Mouse (Mus musculus): ENCODE measurements around the gene Utrn.

Utrn gene

GRCm38 (mm10) chr10:12690601-12691000 lies 178.6 kb downstream of the Utrn start:
- TF ChIP-seq GATA4 (IDR thresholded peaks at IDR 0.05; ENCODE audit: insufficient replicate concordance, low read length) = no peak

GRCm38 (mm10) chr10:12685683-12686082 lies 183.5 kb downstream of the Utrn start:
- no peak for TF ChIP-seq GATA4 (IDR thresholded peaks at IDR 0.05; ENCODE audit: insufficient replicate concordance, low read length)

- no peak for TF ChIP-seq GATA4 (IDR thresholded peaks at IDR 0.05; ENCODE audit: insufficient replicate concordance, low read length)
Observed at GRCm38 (mm10) chr10:12684018-12684417, 185.1 kb downstream of the Utrn start.

GRCm38 (mm10) chr10:12673309-12673708 lies 195.9 kb downstream of the Utrn start:
- TF ChIP-seq GATA4 (IDR thresholded peaks at IDR 0.05; ENCODE audit: insufficient replicate concordance, low read length) = no peak

GRCm38 (mm10) chr10:12671608-12672007 lies 197.6 kb downstream of the Utrn start:
- TF ChIP-seq GATA4 (IDR thresholded peaks at IDR 0.05; ENCODE audit: insufficient replicate concordance, low read length) = no peak

- no peak for TF ChIP-seq GATA4 (IDR thresholded peaks at IDR 0.05; ENCODE audit: insufficient replicate concordance, low read length)
Observed at GRCm38 (mm10) chr10:12662035-12662434, 207.1 kb downstream of the Utrn start.

GRCm38 (mm10) chr10:12658023-12658744 lies 211.0 kb downstream of the Utrn start:
- no peak for TF ChIP-seq GATA4 (IDR thresholded peaks at IDR 0.05; ENCODE audit: insufficient replicate concordance, low read length)

- no peak for TF ChIP-seq GATA4 (IDR thresholded peaks at IDR 0.05; ENCODE audit: insufficient replicate concordance, low read length)
Observed at GRCm38 (mm10) chr10:12652988-12653387, 216.2 kb downstream of the Utrn start.

- no peak for TF ChIP-seq GATA4 (IDR thresholded peaks at IDR 0.05; ENCODE audit: insufficient replicate concordance, low read length)
Observed at GRCm38 (mm10) chr10:12646119-12646518, 223.0 kb downstream of the Utrn start.

GRCm38 (mm10) chr10:12643336-12643735 lies 225.8 kb downstream of the Utrn start:
- peak; percentile 54; the same call in 1 of the 2 replicates for TF ChIP-seq GATA4 (IDR thresholded peaks at IDR 0.05; ENCODE audit: insufficient replicate concordance, low read length)

GRCm38 (mm10) chr10:12639638-12640037 lies 229.5 kb downstream of the Utrn start:
- TF ChIP-seq GATA4 (IDR thresholded peaks at IDR 0.05; ENCODE audit: insufficient replicate concordance, low read length) = no peak

GRCm38 (mm10) chr10:12633965-12634364 lies 235.2 kb downstream of the Utrn start:
- no peak for TF ChIP-seq GATA4 (IDR thresholded peaks at IDR 0.05; ENCODE audit: insufficient replicate concordance, low read length)

- no peak for TF ChIP-seq GATA4 (IDR thresholded peaks at IDR 0.05; ENCODE audit: insufficient replicate concordance, low read length)
Observed at GRCm38 (mm10) chr10:12630933-12631332, 238.2 kb downstream of the Utrn start.

GRCm38 (mm10) chr10:12618397-12618796 lies 250.8 kb downstream of the Utrn start:
- TF ChIP-seq GATA4 (IDR thresholded peaks at IDR 0.05; ENCODE audit: insufficient replicate concordance, low read length) = no peak

- no peak for TF ChIP-seq GATA4 (IDR thresholded peaks at IDR 0.05; ENCODE audit: insufficient replicate concordance, low read length)
Observed at GRCm38 (mm10) chr10:12615723-12616122, 253.4 kb downstream of the Utrn start.

GRCm38 (mm10) chr10:12614465-12615199 lies 254.5 kb downstream of the Utrn start:
- TF ChIP-seq GATA4 (IDR thresholded peaks at IDR 0.05; ENCODE audit: insufficient replicate concordance, low read length) = no peak
